Mouse (Mus musculus) megakaryocyte-erythroid progenitor cell, adult 5-6 weeks (primary cell): ENCODE results near the gene Sike1. TPM values are rescaled to one million over a fixed set of nuclear protein-coding genes. Genes with fewer than 3 reads are reported as not detected.

Source experiments
- ATAC-seq: replicated peaks from 2 replicates; pipeline ENCODE4 v1.8.0; 2016; ENCODE audit warnings: mild to moderate bottlenecking, inconsistent platforms; ENCODE audit not compliant: severe bottlenecking, poor library complexity, low FRiP score, low TSS enrichment
- total RNA-seq, 2 experiments: library from RNA; stranded (forward) in 1 of 2; stranded (reverse) in 1 of 2; fragments of 200-1000, 215-1000 nt in 1 of 2; fragments of >200 nt in 1 of 2; fragmentation: Nextera tagmentation in 1 of 2; gene quantifications; 2 replicates each; pipeline ENCODE4 v1.2.3; 2014 to 2017

Gene Sike1
- total RNA-seq, 2 experiments from 2014 or later: 23.5 to 25.6 TPM

- ATAC-seq: peak; percentile 94
Observed at GRCm38 (mm10) chr3:103020249-103020942, 24.9 kb downstream of the Sike1 start, which contains the start of gene Csde1. Gene Csde1, plus strand, starts transcription at chr3:103020426.

- ATAC-seq: peak; percentile 87
Observed at GRCm38 (mm10) chr3:103020943-103021638, 25.6 kb downstream of the Sike1 start.

GRCm38 (mm10) chr3:103026174-103026573 is 30.7 kb downstream of the Sike1 start:
- 0 out of 2 replicates have a peak, but pooled peaks have one; percentile 46 for ATAC-seq

- no peak for ATAC-seq
Observed at GRCm38 (mm10) chr3:103040285-103040684, 44.8 kb downstream of the Sike1 start.

DNA sequence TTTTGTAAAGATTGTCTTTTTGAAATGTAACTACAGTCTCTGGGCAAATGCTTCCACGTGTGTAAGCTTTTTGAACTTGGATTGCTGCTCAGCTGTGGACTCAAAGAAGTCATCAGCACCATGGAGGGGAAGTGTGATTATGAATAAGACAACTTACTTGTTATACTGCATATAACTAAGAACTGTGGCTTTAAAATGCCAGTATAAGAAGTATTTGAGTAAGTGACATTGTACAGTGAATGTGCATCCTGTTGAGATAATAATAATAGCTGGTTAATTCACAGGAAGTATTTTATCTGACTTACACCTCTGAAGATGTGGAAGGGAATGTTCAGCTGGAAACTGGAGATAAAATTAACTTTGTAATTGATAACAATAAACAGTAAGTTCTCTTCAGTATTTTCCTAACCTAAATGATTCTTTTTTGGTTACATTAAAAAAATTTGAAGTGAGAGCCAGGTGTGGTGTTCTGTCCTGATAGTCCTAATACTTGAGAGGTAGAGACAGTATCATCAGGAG is 45.4 kb downstream of the Sike1 start:
- ATAC-seq: no peak; the same call in 1 of the 2 replicates

- no peak for ATAC-seq
Observed at GRCm38 (mm10) chr3:103056016-103056595, 60.6 kb downstream of the Sike1 start.

DNA sequence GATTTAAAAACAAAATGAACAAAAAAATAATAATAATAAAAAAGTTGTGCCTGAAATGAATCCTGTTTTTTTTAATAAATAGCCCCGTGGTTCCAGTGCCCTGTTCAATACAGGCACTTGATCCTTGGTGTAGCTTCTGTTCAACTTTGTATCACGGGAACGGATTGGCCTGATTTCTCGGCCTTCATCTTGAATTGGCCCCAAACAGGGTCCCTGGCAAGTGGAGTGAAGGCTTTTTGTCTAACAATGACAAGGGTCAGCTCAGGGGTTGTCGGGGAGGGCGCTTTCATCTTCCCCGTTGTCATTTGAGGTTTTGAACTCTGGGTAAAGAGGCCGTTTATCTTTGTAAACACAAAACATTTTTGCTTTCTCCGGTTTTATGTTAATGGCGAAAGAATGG is 62.2 kb downstream of the Sike1 start:
- ATAC-seq: peak; percentile 35

Other genes with a start within 250 kb of the Sike1 start
- not detected in 2 replicates for gene Tshb, start 213.0 kb upstream of the Sike1 start, total RNA-seq (2014; fragmentation: Nextera tagmentation)
- gene Tshb, start 213.0 kb upstream of the Sike1 start, total RNA-seq (2017): not detected in 2 replicates
- gene Sycp1, start 59.6 kb upstream of the Sike1 start, total RNA-seq (2014; fragmentation: Nextera tagmentation): not detected in 2 replicates
- not detected in 2 replicates for gene Sycp1, start 59.6 kb upstream of the Sike1 start, total RNA-seq (2017)
- not detected in 2 replicates for gene Nr1h5, start 31.6 kb upstream of the Sike1 start, total RNA-seq (2014; fragmentation: Nextera tagmentation)
- gene Nr1h5, start 31.6 kb upstream of the Sike1 start, total RNA-seq (2017): not detected in 2 replicates
- 225 and 272 TPM in 2 replicates for gene Csde1, start 24.7 kb downstream of the Sike1 start, total RNA-seq (2014; fragmentation: Nextera tagmentation)
- 502 and 648 TPM in 2 replicates for gene Csde1, start 24.7 kb downstream of the Sike1 start, total RNA-seq (2017)
- 76.5 and 84.3 TPM in 2 replicates for gene Nras, start 62.6 kb downstream of the Sike1 start, total RNA-seq (2014; fragmentation: Nextera tagmentation)
- gene Nras, start 62.6 kb downstream of the Sike1 start, total RNA-seq (2017): 62.4 and 113 TPM in 2 replicates
- 1.7 TPM in 1 of 2 replicates, not detected in the other for gene Ampd1, start 78.3 kb downstream of the Sike1 start, total RNA-seq (2014; fragmentation: Nextera tagmentation)
- not detected in 2 replicates for gene Ampd1, start 78.3 kb downstream of the Sike1 start, total RNA-seq (2017)
- gene Dennd2c, start 106.9 kb downstream of the Sike1 start, total RNA-seq (2014; fragmentation: Nextera tagmentation): 4.0 and 4.9 TPM in 2 replicates
- gene Dennd2c, start 106.9 kb downstream of the Sike1 start, total RNA-seq (2017): 2.0 and 2.4 TPM in 2 replicates
- gene Bcas2, start 175.9 kb downstream of the Sike1 start, total RNA-seq (2014; fragmentation: Nextera tagmentation): 134 and 143 TPM in 2 replicates
- gene Bcas2, start 175.9 kb downstream of the Sike1 start, total RNA-seq (2017): 260 and 277 TPM in 2 replicates